Mouse (Mus musculus): ENCODE data around the gene Atrip. TPM values are rescaled to one million over a fixed set of nuclear protein-coding genes. Genes with fewer than 3 reads are reported as not detected.
A peak's percentile ranks its signal among the peaks of the same experiment; 100 is the strongest.

Gene Atrip
- polyA plus RNA-seq, 1 experiment from 2014 or later: 7.5 TPM

GRCm38 (mm10) chr9:109058006-109058765 is 15.7 kb downstream of the Atrip start:
- no peaks in the 10 kb centered on the region for H3K27me3 ChIP-seq (replicated peaks; ENCODE audit: control insufficient read depth, insufficient read depth, low read length)
- H3K27ac ChIP-seq (ENCODE audit: low read depth, low read length): peak overlapping the region; percentile 96
- H3K4me1 ChIP-seq (replicated peaks; ENCODE audit: control insufficient read depth, insufficient read depth, low read length): peaks cover 3% of the 10 kb centered on the region; the same call in 1 of the 2 replicates
- no peaks in the 10 kb centered on the region for H3K9me3 ChIP-seq (ENCODE audit: control insufficient read depth)
- peak overlapping the region; percentile 58; the same call in 1 of the 2 replicates for H3K9ac ChIP-seq (ENCODE audit: low read depth, low read length)
- peak overlapping the region; percentile 38 for H3K4me3 ChIP-seq (ENCODE audit: low read depth, low read length)
- peaks cover 31% of the 10 kb centered on the region; the same call in 1 of the 2 replicates for H3K36me3 ChIP-seq (ENCODE audit: control insufficient read depth, insufficient read depth)
- TF ChIP-seq CTCF (IDR thresholded peaks at IDR 0.05; ENCODE audit: low read depth): no peak
- H3K4me2 ChIP-seq (replicated peaks; ENCODE audit: low read depth): peak overlapping the region; percentile 81
- ATAC-seq: no peak
- WGBS: 94% methylated on average over 19 of the region's 19 CpGs

- Histone ChIP-seq H3K27me3 (replicated peaks; ENCODE audit: control insufficient read depth, insufficient read depth, low read length) (no peaks in the 10 kb centered on the region), H3K4me3 (ENCODE audit: low read depth, low read length) (no peak overlapping the region), H3K9ac (ENCODE audit: low read depth, low read length) (no peak overlapping the region), H3K9me3 (ENCODE audit: control insufficient read depth) (no peaks in the 10 kb centered on the region), H3K36me3 (ENCODE audit: control insufficient read depth, insufficient read depth) (peaks cover 32% of the 10 kb centered on the region; the same call in 1 of the 2 replicates), H3K27ac (ENCODE audit: low read depth, low read length) (peak overlapping the region; percentile 41; the same call in 1 of the 2 replicates), H3K4me1 (replicated peaks; ENCODE audit: control insufficient read depth, insufficient read depth, low read length) (peaks cover 3% of the 10 kb centered on the region; the same call in 1 of the 2 replicates), H3K4me2 (replicated peaks; ENCODE audit: low read depth) (0 out of 2 replicates have a peak overlapping the region, but pooled peaks have one; percentile 14)
- no peak for TF ChIP-seq CTCF (IDR thresholded peaks at IDR 0.05; ENCODE audit: low read depth)
- WGBS: 87% methylated on average over 5 of the region's 5 CpGs
- no peak for ATAC-seq
Measured at GRCm38 (mm10) chr9:109057543-109057942, 16.4 kb downstream of the Atrip start.

- H3K9me3 ChIP-seq (ENCODE audit: control insufficient read depth): no peaks in the 10 kb centered on the region
- H3K4me1 ChIP-seq (replicated peaks; ENCODE audit: control insufficient read depth, insufficient read depth, low read length): peaks cover 3% of the 10 kb centered on the region; the same call in 1 of the 2 replicates
- H3K27me3 ChIP-seq (replicated peaks; ENCODE audit: control insufficient read depth, insufficient read depth, low read length): no peaks in the 10 kb centered on the region
- no peak overlapping the region for H3K4me3 ChIP-seq (ENCODE audit: low read depth, low read length)
- no peak for ATAC-seq
- 0 out of 2 replicates have a peak overlapping the region, but pooled peaks have one; percentile 6 for H3K4me2 ChIP-seq (replicated peaks; ENCODE audit: low read depth)
- peaks cover 35% of the 10 kb centered on the region; the same call in 1 of the 2 replicates for H3K36me3 ChIP-seq (ENCODE audit: control insufficient read depth, insufficient read depth)
- TF ChIP-seq CTCF (IDR thresholded peaks at IDR 0.05; ENCODE audit: low read depth): no peak
- WGBS: 89% methylated on average over 4 of the region's 4 CpGs
- no peak overlapping the region for H3K9ac ChIP-seq (ENCODE audit: low read depth, low read length)
- H3K27ac ChIP-seq (ENCODE audit: low read depth, low read length): no peak overlapping the region
Measured at GRCm38 (mm10) chr9:109056916-109057315, 17.0 kb downstream of the Atrip start.

- no peak for ATAC-seq
- H3K4me3 ChIP-seq (ENCODE audit: low read depth, low read length): no peak overlapping the region
- peaks cover 42% of the 10 kb centered on the region; the same call in 1 of the 2 replicates for H3K36me3 ChIP-seq (ENCODE audit: control insufficient read depth, insufficient read depth)
- H3K4me2 ChIP-seq (replicated peaks; ENCODE audit: low read depth): no peak overlapping the region
- no peaks in the 10 kb centered on the region for H3K9me3 ChIP-seq (ENCODE audit: control insufficient read depth)
- peaks cover 3% of the 10 kb centered on the region; the same call in 1 of the 2 replicates for H3K4me1 ChIP-seq (replicated peaks; ENCODE audit: control insufficient read depth, insufficient read depth, low read length)
- no peak for TF ChIP-seq CTCF (IDR thresholded peaks at IDR 0.05; ENCODE audit: low read depth)
- WGBS: 88% methylated on average over 17 of the region's 17 CpGs
- no peak overlapping the region for H3K9ac ChIP-seq (ENCODE audit: low read depth, low read length)
- no peak overlapping the region for H3K27ac ChIP-seq (ENCODE audit: low read depth, low read length)
- no peaks in the 10 kb centered on the region for H3K27me3 ChIP-seq (replicated peaks; ENCODE audit: control insufficient read depth, insufficient read depth, low read length)
Measured at GRCm38 (mm10) chr9:109056081-109056690, 17.7 kb downstream of the Atrip start.

- no peaks in the 10 kb centered on the region for H3K27me3 ChIP-seq (replicated peaks; ENCODE audit: control insufficient read depth, insufficient read depth, low read length)
- H3K36me3 ChIP-seq (ENCODE audit: control insufficient read depth, insufficient read depth): peaks cover 42% of the 10 kb centered on the region; the same call in 1 of the 2 replicates
- peaks cover 3% of the 10 kb centered on the region; the same call in 1 of the 2 replicates for H3K4me1 ChIP-seq (replicated peaks; ENCODE audit: control insufficient read depth, insufficient read depth, low read length)
- no peak for TF ChIP-seq CTCF (IDR thresholded peaks at IDR 0.05; ENCODE audit: low read depth)
- ATAC-seq: no peak
- peak overlapping the region; percentile 70 for H3K4me2 ChIP-seq (replicated peaks; ENCODE audit: low read depth)
- no peaks in the 10 kb centered on the region for H3K9me3 ChIP-seq (ENCODE audit: control insufficient read depth)
- peak overlapping the region; percentile 79 for H3K27ac ChIP-seq (ENCODE audit: low read depth, low read length)
- H3K4me3 ChIP-seq (ENCODE audit: low read depth, low read length): peak overlapping the region; percentile 33
- WGBS: 89% methylated on average over 12 of the region's 12 CpGs
- H3K9ac ChIP-seq (ENCODE audit: low read depth, low read length): peak overlapping the region; percentile 35; the same call in 1 of the 2 replicates
Measured at GRCm38 (mm10) chr9:109055271-109056030, 18.5 kb downstream of the Atrip start.

Data from intestine, postnatal 0 days (tissue).